Mouse (Mus musculus): ENCODE measurements around the gene Eva1c. TPM values are rescaled to one million over a fixed set of nuclear protein-coding genes. Genes with fewer than 3 reads are reported as not detected.
A peak's percentile ranks its signal among the peaks of the same experiment; 100 is the strongest.

The Eva1c gene
- 3.0 and 3.6 TPM in 2 replicates for polyA plus RNA-seq (2015; fragmentation: Nextera tagmentation; extraction: Ambion mirVana)

DNA sequence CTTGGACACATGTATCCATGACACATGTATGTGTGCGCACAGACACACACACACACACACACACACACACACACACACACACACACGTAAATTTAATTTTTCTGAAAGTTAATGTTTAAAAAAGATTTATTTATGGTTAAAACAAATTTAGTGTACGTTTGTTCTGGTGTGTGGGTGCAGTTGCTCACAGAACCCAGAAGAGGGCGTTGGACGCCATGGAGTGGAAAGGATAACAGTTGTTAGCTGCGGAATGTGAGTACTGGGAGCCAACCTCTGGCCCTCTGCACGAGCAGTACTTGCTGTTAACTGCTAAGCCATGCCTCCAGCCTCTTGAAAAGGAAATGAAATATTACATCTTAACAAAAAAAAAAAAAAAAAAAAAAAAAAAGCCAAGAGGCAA, at the start of gene Eva1c:
Gene Eva1c, plus strand, starts transcription at position 263 of the 400 bp plus-strand sequence.
- TF ChIP-seq EP300 (optimal IDR thresholded peaks at IDR 0.05), result no peak
- peak; percentile 47 for TF ChIP-seq CTCF (IDR thresholded peaks at IDR 0.05; ENCODE audit: low read depth)
- 65% methylated on average over 7 of the region's 7 CpGs for WGBS
- Histone ChIP-seq H3K4me1 (replicated peaks; ENCODE audit: control insufficient read depth, insufficient read depth) (peaks cover 4% of the 10 kb centered on the region), H3K9ac (ENCODE audit: low read length) (no peak within 1 kb of the TSS), H3K27ac (replicated peaks) (no peak within 1 kb of the TSS), H3K4me3 (ENCODE audit: low read depth, low read length) (no peak within 1 kb of the TSS), H3K36me3 (ENCODE audit: control insufficient read depth, insufficient read depth, low read length) (no peaks in the 10 kb centered on the region), H3K4me2 (replicated peaks; ENCODE audit: low read depth) (no peak within 1 kb of the TSS), H3K9me3 (ENCODE audit: control insufficient read depth, low read length) (no peaks in the 10 kb centered on the region), H3K27me3 (ENCODE audit: control insufficient read depth, insufficient read depth, low read length) (no peaks in the 10 kb centered on the region)
- no peak for DNase-seq (ENCODE audit: low spot score)
- ATAC-seq (ENCODE audit: low FRiP score, low TSS enrichment), result no peak

DNA sequence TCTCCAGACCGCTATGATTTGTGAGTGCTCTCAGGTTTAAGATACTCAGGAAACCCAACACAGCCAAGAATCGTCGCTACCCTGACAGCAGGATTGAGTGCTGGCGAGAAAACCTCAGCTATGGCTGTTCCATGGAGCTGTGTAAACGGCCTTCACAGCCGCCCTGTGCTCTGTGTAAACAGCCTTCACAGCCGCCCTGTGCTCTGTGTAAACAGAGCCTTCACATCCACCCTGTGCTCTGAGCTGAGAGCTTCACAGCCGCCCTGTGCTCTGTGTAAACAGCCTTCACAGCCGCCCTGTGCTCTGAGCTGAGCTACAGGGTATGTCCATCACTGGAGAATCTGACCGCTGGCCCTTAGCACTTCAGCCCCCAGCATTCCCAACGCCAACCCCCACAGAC, 46.7 kb upstream of the Eva1c start:
- Histone ChIP-seq H3K27ac (replicated peaks) (no peak overlapping the region; the same call in 1 of the 2 replicates), H3K36me3 (ENCODE audit: control insufficient read depth, insufficient read depth, low read length) (peaks cover 26% of the 10 kb centered on the region), H3K9ac (ENCODE audit: low read length) (no peak overlapping the region), H3K4me2 (replicated peaks; ENCODE audit: low read depth) (no peak overlapping the region), H3K27me3 (ENCODE audit: control insufficient read depth, insufficient read depth, low read length) (no peaks in the 10 kb centered on the region), H3K4me3 (ENCODE audit: low read depth, low read length) (no peak overlapping the region), H3K9me3 (ENCODE audit: control insufficient read depth, low read length) (no peaks in the 10 kb centered on the region), H3K4me1 (replicated peaks; ENCODE audit: control insufficient read depth, insufficient read depth) (no peaks in the 10 kb centered on the region)
- TF ChIP-seq CTCF (IDR thresholded peaks at IDR 0.05; ENCODE audit: low read depth), result no peak
- TF ChIP-seq EP300 (optimal IDR thresholded peaks at IDR 0.05), result no peak
- DNase-seq (ENCODE audit: low spot score) (no peak), ATAC-seq (ENCODE audit: low FRiP score, low TSS enrichment) (peak; percentile 81)
- 22% methylated on average over 11 of the region's 11 CpGs for WGBS

DNA sequence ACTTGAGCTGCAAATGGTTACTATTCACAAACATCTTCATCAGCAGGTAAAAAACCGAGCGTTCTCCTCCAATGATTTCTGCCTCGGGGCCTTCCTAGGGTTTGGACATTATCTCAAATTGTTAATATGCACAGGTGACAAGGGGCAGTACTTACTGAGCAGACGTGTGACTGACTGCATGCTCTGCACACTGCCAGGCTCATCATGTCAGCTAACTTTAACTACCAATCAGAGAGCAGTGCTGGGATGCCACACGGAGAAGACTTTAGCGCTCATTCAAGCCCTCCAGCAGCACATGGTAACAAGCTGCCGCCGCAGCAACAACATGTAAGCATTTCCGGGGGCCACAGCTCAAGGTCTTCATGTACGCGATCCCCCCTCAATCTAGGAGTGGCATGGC, 43.2 kb upstream of the Eva1c start:
- DNase-seq (ENCODE audit: low spot score) (no peak), ATAC-seq (ENCODE audit: low FRiP score, low TSS enrichment) (no peak)
- H3K4me2 ChIP-seq (replicated peaks; ENCODE audit: low read depth), result no peak overlapping the region
- no peak for TF ChIP-seq CTCF (IDR thresholded peaks at IDR 0.05; ENCODE audit: low read depth)
- no peak for TF ChIP-seq EP300 (optimal IDR thresholded peaks at IDR 0.05)
- no peaks in the 10 kb centered on the region for H3K9me3 ChIP-seq (ENCODE audit: control insufficient read depth, low read length)
- no peak overlapping the region for H3K4me3 ChIP-seq (ENCODE audit: low read depth, low read length)
- H3K36me3 ChIP-seq (ENCODE audit: control insufficient read depth, insufficient read depth, low read length), result peaks cover 21% of the 10 kb centered on the region
- H3K27me3 ChIP-seq (ENCODE audit: control insufficient read depth, insufficient read depth, low read length), result no peaks in the 10 kb centered on the region
- no peak overlapping the region for H3K27ac ChIP-seq (replicated peaks)
- H3K4me1 ChIP-seq (replicated peaks; ENCODE audit: control insufficient read depth, insufficient read depth), result no peaks in the 10 kb centered on the region
- WGBS, result 86% methylated on average over 11 of the region's 11 CpGs
- no peak overlapping the region for H3K9ac ChIP-seq (ENCODE audit: low read length)

DNA sequence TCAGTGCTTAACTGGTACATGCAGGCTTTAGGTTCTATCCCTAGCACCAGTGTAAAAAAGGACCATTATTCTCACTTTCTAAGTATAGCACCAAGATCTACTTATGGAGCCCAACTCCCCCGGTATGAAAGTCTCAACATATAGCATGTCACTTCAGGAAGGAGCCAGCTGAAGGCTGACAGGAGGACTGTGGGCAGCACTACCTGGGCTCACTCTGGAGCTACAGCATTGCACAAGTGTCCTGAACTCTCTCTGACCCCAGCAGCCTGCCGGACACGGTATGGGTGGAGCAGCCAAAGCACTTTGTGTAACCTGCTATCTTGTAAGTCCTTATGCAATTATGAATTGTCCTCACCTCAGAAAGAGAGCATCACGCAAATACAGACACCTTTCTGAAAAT, 41.3 kb upstream of the Eva1c start:
- H3K9me3 ChIP-seq (ENCODE audit: control insufficient read depth, low read length), result no peaks in the 10 kb centered on the region
- no peak for TF ChIP-seq EP300 (optimal IDR thresholded peaks at IDR 0.05)
- no peak for TF ChIP-seq CTCF (IDR thresholded peaks at IDR 0.05; ENCODE audit: low read depth)
- no peaks in the 10 kb centered on the region for H3K4me1 ChIP-seq (replicated peaks; ENCODE audit: control insufficient read depth, insufficient read depth)
- H3K4me2 ChIP-seq (replicated peaks; ENCODE audit: low read depth), result no peak overlapping the region
- no peaks in the 10 kb centered on the region for H3K27me3 ChIP-seq (ENCODE audit: control insufficient read depth, insufficient read depth, low read length)
- H3K36me3 ChIP-seq (ENCODE audit: control insufficient read depth, insufficient read depth, low read length), result peaks cover 21% of the 10 kb centered on the region
- DNase-seq (ENCODE audit: low spot score) (peak; percentile 48), ATAC-seq (ENCODE audit: low FRiP score, low TSS enrichment) (peak; percentile 82)
- WGBS, result 54% methylated on average over 4 of the region's 4 CpGs
- no peak overlapping the region for H3K27ac ChIP-seq (replicated peaks)
- H3K9ac ChIP-seq (ENCODE audit: low read length), result no peak overlapping the region
- H3K4me3 ChIP-seq (ENCODE audit: low read depth, low read length), result no peak overlapping the region

DNA sequence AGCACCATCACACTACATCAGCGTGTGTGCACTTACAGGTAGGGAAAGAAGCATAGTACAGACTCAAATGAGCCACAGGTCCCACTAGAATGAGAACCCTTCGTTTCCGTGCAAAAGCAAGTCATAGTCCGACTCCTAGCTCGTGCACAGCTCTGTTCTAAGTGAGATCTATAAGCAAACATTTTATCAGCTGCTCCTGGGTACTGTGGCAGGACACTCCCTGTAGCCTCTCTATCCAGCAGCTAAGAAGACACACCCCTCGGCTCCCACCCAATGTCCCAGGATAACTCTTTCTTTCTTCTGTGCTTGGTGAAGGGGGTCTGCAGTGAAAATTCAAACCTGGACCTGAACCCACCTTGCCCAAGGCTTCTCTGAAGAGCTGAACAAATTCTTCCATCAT, 37.9 kb upstream of the Eva1c start:
- Histone ChIP-seq H3K27ac (replicated peaks) (no peak overlapping the region), H3K4me3 (ENCODE audit: low read depth, low read length) (no peak overlapping the region), H3K4me1 (replicated peaks; ENCODE audit: control insufficient read depth, insufficient read depth) (no peaks in the 10 kb centered on the region), H3K36me3 (ENCODE audit: control insufficient read depth, insufficient read depth, low read length) (peaks cover 21% of the 10 kb centered on the region), H3K9me3 (ENCODE audit: control insufficient read depth, low read length) (no peaks in the 10 kb centered on the region), H3K4me2 (replicated peaks; ENCODE audit: low read depth) (no peak overlapping the region), H3K9ac (ENCODE audit: low read length) (no peak overlapping the region), H3K27me3 (ENCODE audit: control insufficient read depth, insufficient read depth, low read length) (no peaks in the 10 kb centered on the region)
- no peak for ATAC-seq (ENCODE audit: low FRiP score, low TSS enrichment)
- no peak for TF ChIP-seq EP300 (optimal IDR thresholded peaks at IDR 0.05)
- no peak for TF ChIP-seq CTCF (IDR thresholded peaks at IDR 0.05; ENCODE audit: low read depth)
- DNase-seq (ENCODE audit: low spot score), result no peak
- WGBS, result 73% methylated on average over 6 of the region's 6 CpGs

DNA sequence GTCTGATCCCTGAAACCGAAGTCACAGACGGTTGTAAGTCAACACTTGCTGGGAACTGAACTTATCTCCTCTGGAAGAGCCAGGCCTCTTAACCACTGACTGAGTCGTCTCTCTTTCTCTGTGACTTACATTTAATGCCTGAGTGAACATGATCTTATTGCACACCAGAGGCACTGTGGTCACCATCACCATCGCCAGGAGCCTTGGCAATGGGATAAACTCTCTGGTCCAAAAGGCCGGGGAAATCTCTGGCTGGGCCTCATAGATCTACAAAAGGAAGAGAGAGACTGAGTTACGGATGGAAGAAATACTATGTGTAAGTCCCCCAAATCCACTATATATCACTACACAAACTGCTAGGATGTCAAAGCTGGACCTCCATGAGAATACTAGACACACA, 35.6 kb upstream of the Eva1c start:
- Histone ChIP-seq H3K36me3 (ENCODE audit: control insufficient read depth, insufficient read depth, low read length) (peaks cover 14% of the 10 kb centered on the region), H3K4me3 (ENCODE audit: low read depth, low read length) (no peak overlapping the region), H3K9ac (ENCODE audit: low read length) (no peak overlapping the region), H3K4me2 (replicated peaks; ENCODE audit: low read depth) (no peak overlapping the region), H3K27ac (replicated peaks) (no peak overlapping the region), H3K27me3 (ENCODE audit: control insufficient read depth, insufficient read depth, low read length) (no peaks in the 10 kb centered on the region), H3K4me1 (replicated peaks; ENCODE audit: control insufficient read depth, insufficient read depth) (no peaks in the 10 kb centered on the region), H3K9me3 (ENCODE audit: control insufficient read depth, low read length) (no peaks in the 10 kb centered on the region)
- no peak for ATAC-seq (ENCODE audit: low FRiP score, low TSS enrichment)
- TF ChIP-seq CTCF (IDR thresholded peaks at IDR 0.05; ENCODE audit: low read depth), result no peak
- TF ChIP-seq EP300 (optimal IDR thresholded peaks at IDR 0.05), result no peak
- 91% methylated on average over 6 of the region's 6 CpGs for WGBS
- DNase-seq (ENCODE audit: low spot score), result no peak
